8 mouse cellular contexts compared by ENCODE assay signal in genomic region chr16:64852891-64853290, GRCm38 (mm10). TPM values are rescaled to one million over a fixed set of nuclear protein-coding genes. Genes with fewer than 3 reads are reported as not detected.
DNase-seq lines count a peak whose midpoint lies in the region; ATAC-seq and TF ChIP-seq lines count a peak whose summit lies in the region.

No protein-coding gene starts in this region.

- no peak for ATAC-seq in kidney, embryonic 15.5 days (replicated peaks; ENCODE audit: low FRiP score)
- no peak for ATAC-seq in hindbrain, embryonic 16.5 days
- ATAC-seq in midbrain, postnatal 0 days (ENCODE audit: low FRiP score) = no peak

- H3K9ac ChIP-seq in kidney, embryonic 15.5 days = peak overlapping the region; percentile 92
- H3K9ac ChIP-seq in hindbrain, embryonic 16.5 days (ENCODE audit: low read depth, low read length) = peak overlapping the region; percentile 93
- peak overlapping the region; percentile 85 for H3K9ac ChIP-seq in midbrain, postnatal 0 days (replicated peaks; ENCODE audit: low read length, poor library complexity, severe bottlenecking)

- H3K4me2 ChIP-seq in kidney, embryonic 15.5 days = peak overlapping the region; percentile 65
- H3K4me2 ChIP-seq in hindbrain, embryonic 16.5 days (ENCODE audit: low read length) = peak overlapping the region; percentile 75
- peak overlapping the region; percentile 76 for H3K4me2 ChIP-seq in midbrain, postnatal 0 days (ENCODE audit: low read depth, low read length, poor library complexity, severe bottlenecking)

- no peaks in the 10 kb centered on the region for H3K27me3 ChIP-seq in kidney, embryonic 15.5 days
- no peaks in the 10 kb centered on the region for H3K27me3 ChIP-seq in hindbrain, embryonic 16.5 days (replicated peaks; ENCODE audit: control insufficient read depth, insufficient read depth, low read length)
- H3K27me3 ChIP-seq in midbrain, postnatal 0 days (ENCODE audit: insufficient read depth, low read length) = no peaks in the 10 kb centered on the region

- 4% methylated on average over 14 of the region's 14 CpGs for WGBS in kidney, embryonic 15.5 days
- 7% methylated on average over 14 of the region's 14 CpGs for WGBS in hindbrain, embryonic 16.5 days
- 5% methylated on average over 14 of the region's 14 CpGs for WGBS in midbrain, postnatal 0 days

- H3K4me3 ChIP-seq in kidney, embryonic 15.5 days (replicated peaks) = peak overlapping the region; percentile 97
- H3K4me3 ChIP-seq in bone marrow macrophage, adult 2 months (ENCODE audit: insufficient read depth, low read length) = peak overlapping the region; percentile 81
- peak overlapping the region; percentile 86 for H3K4me3 ChIP-seq in hindbrain, embryonic 16.5 days (ENCODE audit: low read length)
- peak overlapping the region; percentile 94 for H3K4me3 ChIP-seq in midbrain, postnatal 0 days (ENCODE audit: low read depth, low read length)

- peaks cover 34% of the 10 kb centered on the region for H3K36me3 ChIP-seq in kidney, embryonic 15.5 days
- peaks cover 10% of the 10 kb centered on the region for H3K36me3 ChIP-seq in hindbrain, embryonic 16.5 days (ENCODE audit: control insufficient read depth, insufficient read depth, low read length)
- peaks cover 11% of the 10 kb centered on the region for H3K36me3 ChIP-seq in midbrain, postnatal 0 days (ENCODE audit: insufficient read depth, low read length)

- TF ChIP-seq CTCF in bone marrow macrophage, adult 2 months (IDR thresholded peaks at IDR 0.05; ENCODE audit: low read depth, low read length) = no peak
- TF ChIP-seq CTCF in midbrain, postnatal 0 days (IDR thresholded peaks at IDR 0.05) = no peak

- peaks cover 18% of the 10 kb centered on the region for H3K4me1 ChIP-seq in kidney, embryonic 15.5 days
- H3K4me1 ChIP-seq in bone marrow macrophage, adult 2 months (ENCODE audit: control insufficient read depth, insufficient read depth, low read length) = peaks cover 13% of the 10 kb centered on the region
- peaks cover 22% of the 10 kb centered on the region for H3K4me1 ChIP-seq in hindbrain, embryonic 16.5 days (ENCODE audit: control insufficient read depth, insufficient read depth, low read depth, low read length)
- H3K4me1 ChIP-seq in midbrain, postnatal 0 days (ENCODE audit: insufficient read depth, low read length) = peaks cover 8% of the 10 kb centered on the region; the same call in 1 of the 2 replicates

- peak overlapping the region; percentile 99 for H3K27ac ChIP-seq in kidney, embryonic 15.5 days
- peak overlapping the region; percentile 95 for H3K27ac ChIP-seq in bone marrow macrophage, adult 2 months (ENCODE audit: insufficient read depth, low read depth, low read length)
- H3K27ac ChIP-seq in hindbrain, embryonic 16.5 days (ENCODE audit: low read depth, low read length) = no peak overlapping the region; the same call in 1 of the 2 replicates
- peak overlapping the region; percentile 97 for H3K27ac ChIP-seq in midbrain, postnatal 0 days (ENCODE audit: low read depth, low read length)

- no peak for TF ChIP-seq POLR2A in bone marrow macrophage, adult 2 months (IDR thresholded peaks at IDR 0.05; ENCODE audit: borderline replicate concordance, low read depth, low read length)

- no peaks in the 10 kb centered on the region for H3K9me3 ChIP-seq in kidney, embryonic 15.5 days (replicated peaks)
- H3K9me3 ChIP-seq in hindbrain, embryonic 16.5 days (ENCODE audit: control insufficient read depth, low read length) = no peaks in the 10 kb centered on the region
- H3K9me3 ChIP-seq in midbrain, postnatal 0 days (ENCODE audit: low read length) = no peaks in the 10 kb centered on the region

- no peak for DNase-seq in kidney, postnatal 14 days
- DNase-seq in midbrain, postnatal 0 days (ENCODE audit: low spot score) = peak; percentile 5
- no peak for DNase-seq in urinary bladder, postnatal 14 days (ENCODE audit: low spot score)
- no peak for DNase-seq in gastrocnemius, postnatal 25 days
- DNase-seq in thymus, adult 18-20 months = no peak

RNA-seq across cellular contexts. Expression of gene Cggbp1, which starts 1.1 kb away (rescaled TPM):
- 84.0 and 87.1 TPM in 2 replicates for polyA plus RNA-seq in kidney, embryonic 15.5 days (2015; fragmentation: Nextera tagmentation; extraction: Ambion mirVana)
- polyA plus RNA-seq in bone marrow macrophage, adult 2 months (2012; ENCODE audit: insufficient read depth, insufficient read length, missing spikeins) = 76.4 and 84.7 TPM in 2 replicates
- 59.4 and 68.2 TPM in 2 replicates for polyA plus RNA-seq in hindbrain, embryonic 16.5 days (2015; fragmentation: Nextera tagmentation; extraction: Ambion mirVana)
- 66.0 and 80.9 TPM in 2 replicates for total RNA-seq in midbrain, postnatal 0 days (2014; rRNA removed)
- polyA plus RNA-seq in midbrain, postnatal 0 days (2015; fragmentation: Nextera tagmentation; extraction: Ambion mirVana) = 47.4 and 53.0 TPM in 2 replicates
- total RNA-seq in gastrocnemius, postnatal 25 days (2021) = 10 to 100 TPM; 21.4 to 25.0 TPM

RNA-seq across cellular contexts. Expression of gene Zfp654, which starts 1.4 kb away (rescaled TPM):
- polyA plus RNA-seq in kidney, embryonic 15.5 days (2015; fragmentation: Nextera tagmentation; extraction: Ambion mirVana) = 5.8 and 6.4 TPM in 2 replicates
- polyA plus RNA-seq in bone marrow macrophage, adult 2 months (2012; ENCODE audit: insufficient read depth, insufficient read length, missing spikeins) = 7.5 and 7.9 TPM in 2 replicates
- 4.3 and 5.0 TPM in 2 replicates for polyA plus RNA-seq in hindbrain, embryonic 16.5 days (2015; fragmentation: Nextera tagmentation; extraction: Ambion mirVana)
- total RNA-seq in midbrain, postnatal 0 days (2014; rRNA removed) = 8.4 and 12.2 TPM in 2 replicates
- 2.7 TPM in 2 replicates for polyA plus RNA-seq in midbrain, postnatal 0 days (2015; fragmentation: Nextera tagmentation; extraction: Ambion mirVana)
- 1 to 10 TPM; 7.1 to 7.5 TPM for total RNA-seq in gastrocnemius, postnatal 25 days (2021)
